In genomic region chr2:116106194-116106593, GRCm38 (mm10) we compare ENCODE assay signal across 10 mouse cellular contexts. TPM values are rescaled to one million over a fixed set of nuclear protein-coding genes. Genes with fewer than 3 reads are reported as not detected.
DNase-seq lines count a peak whose midpoint lies in the region; ATAC-seq and TF ChIP-seq lines count a peak whose summit lies in the region.
"Had no signal": no experiment of that assay in that cellular context is flagged by ENCODE, and none has a peak within 500 bp of the region (broad histone marks: within the 10 kb centered on the region; RNA-seq: fewer than 3 reads in every experiment).

No protein-coding gene starts in this region.

- H3K9me3 ChIP-seq in forebrain, embryonic 15.5 days, result no peaks in the 10 kb centered on the region
- H3K9me3 ChIP-seq in forebrain, embryonic 10.5 days, result no peaks in the 10 kb centered on the region
- no peaks in the 10 kb centered on the region for H3K9me3 ChIP-seq in kidney, postnatal 0 days (replicated peaks; ENCODE audit: low read length)
- 0 out of 2 replicates have a peak, but pooled peaks cover 3% of the 10 kb centered on the region for H3K9me3 ChIP-seq in kidney, embryonic 14.5 days (ENCODE audit: control insufficient read depth, low read length)
- no peaks in the 10 kb centered on the region for H3K9me3 ChIP-seq in midbrain, postnatal 0 days (ENCODE audit: low read length)
- H3K9me3 ChIP-seq in midbrain, embryonic 10.5 days (replicated peaks), result no peaks in the 10 kb centered on the region
- H3K9me3 ChIP-seq: limb, embryonic 10.5 days had no signal

- no peak overlapping the region for H3K4me3 ChIP-seq in forebrain, embryonic 15.5 days
- H3K4me3 ChIP-seq in forebrain, embryonic 10.5 days, result no peak overlapping the region
- H3K4me3 ChIP-seq in kidney, postnatal 0 days (replicated peaks; ENCODE audit: low read depth, low read length), result no peak overlapping the region
- no peak overlapping the region for H3K4me3 ChIP-seq in kidney, embryonic 14.5 days (ENCODE audit: low read length)
- H3K4me3 ChIP-seq in midbrain, postnatal 0 days (ENCODE audit: low read depth, low read length), result no peak overlapping the region
- H3K4me3 ChIP-seq in midbrain, embryonic 10.5 days, result no peak overlapping the region
- H3K4me3 ChIP-seq: limb, embryonic 10.5 days had no signal

- no peaks in the 10 kb centered on the region for H3K36me3 ChIP-seq in forebrain, embryonic 15.5 days
- H3K36me3 ChIP-seq in forebrain, embryonic 10.5 days (replicated peaks), result no peaks in the 10 kb centered on the region
- no peaks in the 10 kb centered on the region for H3K36me3 ChIP-seq in kidney, postnatal 0 days (ENCODE audit: insufficient read depth, low read length)
- no peaks in the 10 kb centered on the region for H3K36me3 ChIP-seq in kidney, embryonic 14.5 days (ENCODE audit: control insufficient read depth, insufficient read depth, low read length)
- no peaks in the 10 kb centered on the region for H3K36me3 ChIP-seq in midbrain, postnatal 0 days (ENCODE audit: insufficient read depth, low read length)
- no peaks in the 10 kb centered on the region for H3K36me3 ChIP-seq in midbrain, embryonic 10.5 days
- H3K36me3 ChIP-seq: limb, embryonic 10.5 days had no signal

- no peak overlapping the region for H3K27ac ChIP-seq in forebrain, embryonic 15.5 days (replicated peaks)
- no peak overlapping the region for H3K27ac ChIP-seq in forebrain, embryonic 10.5 days
- no peak overlapping the region for H3K27ac ChIP-seq in kidney, postnatal 0 days
- no peak overlapping the region for H3K27ac ChIP-seq in kidney, embryonic 14.5 days (ENCODE audit: low read depth, low read length)
- no peak overlapping the region for H3K27ac ChIP-seq in midbrain, postnatal 0 days (ENCODE audit: low read depth, low read length)
- H3K27ac ChIP-seq in midbrain, embryonic 10.5 days (replicated peaks), result no peak overlapping the region
- H3K27ac ChIP-seq: limb, embryonic 10.5 days had no signal

- no peaks in the 10 kb centered on the region for H3K27me3 ChIP-seq in forebrain, embryonic 15.5 days
- H3K27me3 ChIP-seq in forebrain, embryonic 10.5 days (ENCODE audit: poor library complexity, severe bottlenecking), result no peaks in the 10 kb centered on the region
- H3K27me3 ChIP-seq in kidney, postnatal 0 days (ENCODE audit: insufficient read depth, low read length), result no peaks in the 10 kb centered on the region
- H3K27me3 ChIP-seq in kidney, embryonic 14.5 days (ENCODE audit: control insufficient read depth, insufficient read depth, low read length), result no peaks in the 10 kb centered on the region
- H3K27me3 ChIP-seq in midbrain, postnatal 0 days (ENCODE audit: insufficient read depth, low read length), result no peaks in the 10 kb centered on the region
- no peaks in the 10 kb centered on the region for H3K27me3 ChIP-seq in midbrain, embryonic 10.5 days (ENCODE audit: low read depth, poor library complexity, severe bottlenecking)

- ATAC-seq in forebrain, embryonic 15.5 days (replicated peaks), result 0 out of 2 replicates have a peak, but pooled peaks have one; percentile 41
- ATAC-seq in kidney, postnatal 0 days (replicated peaks; ENCODE audit: low FRiP score, low read depth), result no peak
- no peak for ATAC-seq in kidney, embryonic 14.5 days (ENCODE audit: low FRiP score, low TSS enrichment)
- ATAC-seq in midbrain, postnatal 0 days (ENCODE audit: low FRiP score), result no peak
- no peak for ATAC-seq in monocyte, adult 5-6 weeks (replicated peaks; ENCODE audit: insufficient number of reproducible peaks, low FRiP score, low TSS enrichment, poor library complexity, severe bottlenecking)
- ATAC-seq: CD4-positive, CD25-positive, alpha-beta regulatory T cell, adult 4 months had no signal

- H3K4me2 ChIP-seq in forebrain, embryonic 15.5 days (replicated peaks), result no peak overlapping the region
- no peak overlapping the region for H3K4me2 ChIP-seq in kidney, postnatal 0 days (ENCODE audit: low read length)
- no peak overlapping the region for H3K4me2 ChIP-seq in kidney, embryonic 14.5 days (replicated peaks; ENCODE audit: low read depth, low read length)
- no peak overlapping the region for H3K4me2 ChIP-seq in midbrain, postnatal 0 days (ENCODE audit: low read depth, low read length, poor library complexity, severe bottlenecking)

- no peak overlapping the region for H3K9ac ChIP-seq in forebrain, embryonic 15.5 days (replicated peaks)
- H3K9ac ChIP-seq in kidney, postnatal 0 days (ENCODE audit: low read depth, low read length), result no peak overlapping the region
- H3K9ac ChIP-seq in kidney, embryonic 14.5 days (ENCODE audit: low read depth, low read length), result no peak overlapping the region
- no peak overlapping the region for H3K9ac ChIP-seq in midbrain, postnatal 0 days (replicated peaks; ENCODE audit: low read length, poor library complexity, severe bottlenecking)

- WGBS in forebrain, embryonic 15.5 days, result 54% methylated on average over 4 of the region's 4 CpGs
- WGBS in forebrain, embryonic 10.5 days, result 66% methylated on average over 4 of the region's 4 CpGs
- 51% methylated on average over 4 of the region's 4 CpGs for WGBS in kidney, postnatal 0 days
- WGBS in kidney, embryonic 14.5 days, result 65% methylated on average over 4 of the region's 4 CpGs
- 71% methylated on average over 4 of the region's 4 CpGs for WGBS in midbrain, postnatal 0 days
- WGBS in midbrain, embryonic 10.5 days, result 71% methylated on average over 4 of the region's 4 CpGs

- peak; percentile 64 for TF ChIP-seq CTCF in kidney, postnatal 0 days (IDR thresholded peaks at IDR 0.05; ENCODE audit: low read depth)
- TF ChIP-seq CTCF in midbrain, postnatal 0 days (IDR thresholded peaks at IDR 0.05), result peak; percentile 55; the same call in 1 of the 2 replicates

- 0 out of 2 replicates have a peak, but pooled peaks cover 3% of the 10 kb centered on the region for H3K4me1 ChIP-seq in forebrain, embryonic 15.5 days
- H3K4me1 ChIP-seq in forebrain, embryonic 10.5 days, result peaks cover 10% of the 10 kb centered on the region
- H3K4me1 ChIP-seq in kidney, postnatal 0 days (replicated peaks; ENCODE audit: insufficient read depth, low read length), result 0 out of 2 replicates have a peak, but pooled peaks cover 3% of the 10 kb centered on the region
- H3K4me1 ChIP-seq in kidney, embryonic 14.5 days (ENCODE audit: control insufficient read depth, insufficient read depth, low read length), result no peaks in the 10 kb centered on the region
- H3K4me1 ChIP-seq in midbrain, postnatal 0 days (ENCODE audit: insufficient read depth, low read length), result no peaks in the 10 kb centered on the region
- H3K4me1 ChIP-seq in midbrain, embryonic 10.5 days, result peaks cover 13% of the 10 kb centered on the region

- no peak for DNase-seq in forebrain, embryonic 10.5 days (ENCODE audit: extremely low spot score, low spot score)
- DNase-seq in kidney, postnatal 0 days (ENCODE audit: low spot score), result peak; percentile 72
- peak; percentile 13 for DNase-seq in midbrain, postnatal 0 days (ENCODE audit: low spot score)
- no peak for DNase-seq in midbrain, embryonic 10.5 days (ENCODE audit: low spot score)
- DNase-seq in right cerebral cortex, postnatal 4 days, result peak; percentile 2

RNA-seq across cellular contexts. Expression of gene Meis2, which starts 40.6 kb away (rescaled TPM):
- polyA plus RNA-seq in forebrain, embryonic 15.5 days (2015; fragmentation: Nextera tagmentation; extraction: Ambion mirVana), result 155 and 167 TPM in 2 replicates
- 32.5 TPM in 2 replicates for polyA plus RNA-seq in forebrain, embryonic 10.5 days (2016; fragmentation: Nextera tagmentation; extraction: Ambion mirVana)
- polyA plus RNA-seq in kidney, postnatal 0 days (2015; fragmentation: Nextera tagmentation; extraction: Ambion mirVana), result 52.8 and 60.4 TPM in 2 replicates
- 111 and 112 TPM in 2 replicates for polyA plus RNA-seq in kidney, embryonic 14.5 days (2014; fragmentation: Nextera tagmentation; extraction: Ambion mirVana)
- 121 and 147 TPM in 2 replicates for total RNA-seq in midbrain, postnatal 0 days (2014; rRNA removed)
- polyA plus RNA-seq in midbrain, postnatal 0 days (2015; fragmentation: Nextera tagmentation; extraction: Ambion mirVana), result 52.1 and 58.3 TPM in 2 replicates
- 34.4 and 44.0 TPM in 2 replicates for polyA plus RNA-seq in midbrain, embryonic 10.5 days (2016; fragmentation: Nextera tagmentation; extraction: Ambion mirVana)
- not detected in 3 replicates for total RNA-seq in monocyte, adult 5-6 weeks (2017)
- polyA plus RNA-seq: CD4-positive, CD25-positive, alpha-beta regulatory T cell, adult 4 months had no signal

Comparison
In these comparisons a context has a peak if more than half of its experiments do, and no peak if none do; other contexts are left out.
1. DNase-seq: peak in kidney, postnatal 0 days (single experiment), midbrain, postnatal 0 days (single experiment) and right cerebral cortex, postnatal 4 days (single experiment); none in forebrain, embryonic 10.5 days (single experiment) and midbrain, embryonic 10.5 days (single experiment).